Mouse (Mus musculus): Measurements from ENCODE around the gene Lhfp.

Gene Lhfp

DNA sequence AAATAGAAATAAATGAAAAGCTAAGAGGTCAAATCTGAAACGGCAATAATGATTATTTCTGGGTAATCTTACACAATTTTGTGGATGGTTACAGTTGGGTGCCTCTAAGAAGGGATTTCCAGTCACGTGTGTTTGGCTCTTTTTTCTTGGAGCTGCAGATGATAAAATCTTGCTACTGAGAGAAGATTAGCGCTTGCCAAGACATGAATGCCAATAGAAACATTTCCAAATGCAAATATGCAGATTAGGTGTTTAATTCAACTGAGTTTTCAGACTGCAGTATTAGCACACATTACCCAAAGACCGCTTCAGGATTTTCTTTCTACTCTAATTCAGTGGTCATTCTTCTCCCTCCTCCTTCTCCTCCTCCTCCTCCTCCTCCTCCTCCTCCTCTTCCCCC is 268.8 kb downstream of the Lhfp start:
- intact Hi-C loops (cut with DNase I) = no loop called here

DNA sequence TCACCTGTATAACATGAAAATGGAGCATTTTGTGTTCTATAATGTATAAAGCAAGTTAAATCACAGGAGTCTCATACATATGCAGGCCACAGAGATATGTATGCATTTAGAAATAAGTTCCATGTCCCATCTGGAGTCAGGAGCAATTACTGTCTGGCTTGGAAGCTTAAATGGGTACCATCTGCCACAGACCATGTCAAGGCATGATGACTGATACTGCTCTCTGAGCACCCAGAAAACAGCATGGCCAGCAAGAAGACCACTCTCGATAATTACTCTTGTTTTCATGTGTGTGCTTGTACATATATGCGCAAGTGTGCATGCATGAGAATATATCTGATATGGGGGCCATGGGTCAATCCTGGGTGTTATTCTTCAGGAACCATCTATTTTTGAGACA is 269.3 kb downstream of the Lhfp start:
- intact Hi-C loops (cut with DNase I) = no loop called here

All from adrenal gland (tissue).